Mouse (Mus musculus) spleen, adult 2 months (tissue): ENCODE data around the gene Ptgir.

Experiments used
- CTCF ChIP-seq: fragments of 200-500 bp; IDR thresholded peaks from 2 replicates; pipeline ENCODE4 v1.5.1; 2011; ENCODE audit warnings: mild to moderate bottlenecking, inconsistent platforms; ENCODE audit not compliant: insufficient read depth, insufficient read length, insufficient replicate concordance; ENCODE audit errors: extremely low read depth
- POLR2A ChIP-seq: fragments of 200-500 bp; IDR thresholded peaks from 2 replicates; pipeline ENCODE4 v1.6.1; 2011; ENCODE audit warnings: low read depth, low read length, inconsistent platforms

DNA sequence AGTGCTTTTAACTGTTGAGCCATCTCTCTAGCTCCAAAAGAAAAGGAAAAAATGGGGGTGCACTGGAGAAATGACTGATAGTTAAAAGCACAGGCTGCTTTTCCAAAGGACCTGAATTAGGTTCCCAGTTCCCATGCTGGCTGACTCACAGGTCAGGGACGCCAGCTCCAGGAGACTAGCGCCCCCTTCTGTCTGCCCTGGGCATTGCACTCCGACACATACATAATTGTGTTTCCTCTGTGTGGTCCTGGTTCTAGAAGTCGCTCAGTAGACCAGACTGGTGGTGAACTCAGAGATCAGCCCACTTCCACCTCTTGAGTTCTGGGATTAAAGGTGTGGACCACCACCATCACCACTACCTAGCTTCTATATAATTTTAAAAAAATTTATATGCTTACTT lies 31.0 kb downstream of the Ptgir start:
- TF ChIP-seq POLR2A = no peak
- TF ChIP-seq CTCF = no peak
